Mouse (Mus musculus): Measurements from ENCODE around the gene Cbarp. TPM values are rescaled to one million over a fixed set of nuclear protein-coding genes. Genes with fewer than 3 reads are reported as not detected.

Cbarp gene
- total and polyA plus RNA-seq, 3 experiments = 0.19 to 2.4 (median 2.3) TPM

- no peak overlapping the region for H3K4me2 ChIP-seq (ENCODE audit: insufficient read depth, low read depth, poor library complexity, severe bottlenecking)
- no peak overlapping the region for H3K27ac ChIP-seq (ENCODE audit: insufficient read depth, low read depth)
- H3K4me1 ChIP-seq (ENCODE audit: control insufficient read depth in 1 of 2, insufficient read depth in 2 of 2) = peaks cover 12 to 35% of the 10 kb centered on the region in 2 experiments
- no peaks in the 10 kb centered on the region for H3K79me2 ChIP-seq (replicated peaks; ENCODE audit: control insufficient read depth, extremely low read depth, insufficient read depth, poor library complexity, severe bottlenecking)
- in situ Hi-C loops (cut with MboI; ENCODE audit: low pct_ligation_motif_present, low pct_unique_long_range_greater_than_20kb, low sequenced_read_pairs) = no loop called here
- no peak for DNase-seq (ENCODE audit: extremely low read depth)
- H3K36me3 ChIP-seq (replicated peaks in 1 of 2; ENCODE audit: control insufficient read depth in 1 of 2, insufficient read depth in 1 of 2, low read length in 1 of 2) = peaks cover 15 to 28% of the 10 kb centered on the region in 2 experiments
- no peaks in the 10 kb centered on the region for H3K9me3 ChIP-seq (replicated peaks; ENCODE audit: low read length)
- dilution Hi-C loops (cut with MboI; ENCODE audit: extremely low pct_ligation_motif_present, extremely low pct_unique_long_range_greater_than_20kb, low sequenced_read_pairs) = no loop called here
- no peak for TF ChIP-seq USF2 (conservative IDR thresholded peaks at IDR 0.05; ENCODE audit: low read depth, low read length)
- no peak for TF ChIP-seq PAX5 (IDR thresholded peaks at IDR 0.05; ENCODE audit: low read length)
- no peak for TF ChIP-seq POLR2AphosphoS2 (IDR thresholded peaks at IDR 0.05; ENCODE audit: low read depth, low read length)
- peaks cover 25% of the 10 kb centered on the region for H3K27me3 ChIP-seq (replicated peaks)
- H3K4me3 ChIP-seq (replicated peaks in 1 of 3; ENCODE audit: low read depth in 2 of 3, low read length in 2 of 3, poor library complexity in 1 of 3) = no peak overlapping the region
- H3K9ac ChIP-seq (ENCODE audit: insufficient read depth, low read depth) = no peak overlapping the region
These were observed 4.3 kb downstream of the Cbarp start for GRCm38 (mm10) chr10:80136179-80136951.

- H3K27me3 ChIP-seq (replicated peaks) = peaks cover 24% of the 10 kb centered on the region
- peaks cover 12 to 30% of the 10 kb centered on the region in 2 experiments for H3K4me1 ChIP-seq (ENCODE audit: control insufficient read depth in 1 of 2, insufficient read depth in 2 of 2)
- dilution Hi-C loops (cut with MboI; ENCODE audit: extremely low pct_ligation_motif_present, extremely low pct_unique_long_range_greater_than_20kb, low sequenced_read_pairs) = no loop called here
These were observed 5.0 kb downstream of the Cbarp start for GRCm38 (mm10) chr10:80135641-80136040.

GRCm38 (mm10) chr10:80135161-80135560 lies 5.5 kb downstream of the Cbarp start:
- no peak overlapping the region for H3K4me3 ChIP-seq (replicated peaks in 1 of 3; ENCODE audit: low read depth in 2 of 3, low read length in 2 of 3, poor library complexity in 1 of 3)
- peaks cover 20% of the 10 kb centered on the region for H3K27me3 ChIP-seq (replicated peaks)
- dilution Hi-C loops (cut with MboI; ENCODE audit: extremely low pct_ligation_motif_present, extremely low pct_unique_long_range_greater_than_20kb, low sequenced_read_pairs) = no loop called here
- no peak overlapping the region for H3K4me2 ChIP-seq (ENCODE audit: insufficient read depth, low read depth, poor library complexity, severe bottlenecking)
- H3K4me1 ChIP-seq (ENCODE audit: control insufficient read depth in 1 of 2, insufficient read depth in 2 of 2) = peaks cover 12 to 26% of the 10 kb centered on the region in 2 experiments
- no peaks in the 10 kb centered on the region for H3K79me2 ChIP-seq (replicated peaks; ENCODE audit: control insufficient read depth, extremely low read depth, insufficient read depth, poor library complexity, severe bottlenecking)
- no peaks in the 10 kb centered on the region for H3K9me3 ChIP-seq (replicated peaks; ENCODE audit: low read length)
- in situ Hi-C loops (cut with MboI; ENCODE audit: low pct_ligation_motif_present, low pct_unique_long_range_greater_than_20kb, low sequenced_read_pairs) = no loop called here
- no peak for TF ChIP-seq NRF1 (IDR thresholded peaks at IDR 0.05; ENCODE audit: low read depth, low read length)
- no peak for TF ChIP-seq HCFC1 (IDR thresholded peaks at IDR 0.05; ENCODE audit: low read depth, low read length)
- no peak for TF ChIP-seq ELF1 (IDR thresholded peaks at IDR 0.05; ENCODE audit: low read depth, low read length)
- TF ChIP-seq PAX5 (IDR thresholded peaks at IDR 0.05; ENCODE audit: low read length) = no peak
- no peak for TF ChIP-seq TCF12 (IDR thresholded peaks at IDR 0.05; ENCODE audit: low read depth, low read length)
- no peak for TF ChIP-seq SMC3 (IDR thresholded peaks at IDR 0.05; ENCODE audit: low read depth, low read length)
- TF ChIP-seq TBP (conservative IDR thresholded peaks at IDR 0.05; ENCODE audit: low read depth, low read length) = no peak
- no peak for TF ChIP-seq E2F4 (IDR thresholded peaks at IDR 0.05; ENCODE audit: insufficient replicate concordance, low read depth, low read length)
- TF ChIP-seq ZMIZ1 (IDR thresholded peaks at IDR 0.05; ENCODE audit: low read depth, low read length) = no peak
- TF ChIP-seq ZC3H11A (IDR thresholded peaks at IDR 0.05; ENCODE audit: low read depth, low read length) = no peak
- no peak for TF ChIP-seq POLR2AphosphoS2 (IDR thresholded peaks at IDR 0.05; ENCODE audit: low read depth, low read length)
- TF ChIP-seq RAD21 (IDR thresholded peaks at IDR 0.05; ENCODE audit: low read depth, low read length) = no peak
- no peak for TF ChIP-seq ETS1 (conservative IDR thresholded peaks at IDR 0.05; ENCODE audit: low read depth, low read length)
- TF ChIP-seq IRF4 (IDR thresholded peaks at IDR 0.05; ENCODE audit: low read depth, low read length) = no peak
- TF ChIP-seq CHD1 (IDR thresholded peaks at IDR 0.05; ENCODE audit: low read depth, low read length) = no peak
- DNase-seq (ENCODE audit: extremely low read depth) = no peak
- no peak overlapping the region for H3K27ac ChIP-seq (ENCODE audit: insufficient read depth, low read depth)
- peaks cover 27 to 40% of the 10 kb centered on the region in 2 experiments for H3K36me3 ChIP-seq (replicated peaks in 1 of 2; ENCODE audit: control insufficient read depth in 1 of 2, insufficient read depth in 1 of 2, low read length in 1 of 2)
- no peak overlapping the region for H3K9ac ChIP-seq (ENCODE audit: insufficient read depth, low read depth)

More at GRCm38 (mm10) chr10:80135641-80136040, 5.0 kb downstream of the Cbarp start:
- Histone ChIP-seq H3K4me3 (replicated peaks in 1 of 3; ENCODE audit: low read depth in 2 of 3, low read length in 2 of 3, poor library complexity in 1 of 3) (no peak overlapping the region), H3K9me3 (replicated peaks; ENCODE audit: low read length) (no peaks in the 10 kb centered on the region), H3K27ac (ENCODE audit: insufficient read depth, low read depth) (no peak overlapping the region), H3K79me2 (replicated peaks; ENCODE audit: control insufficient read depth, extremely low read depth, insufficient read depth, poor library complexity, severe bottlenecking) (no peaks in the 10 kb centered on the region), H3K4me2 (ENCODE audit: insufficient read depth, low read depth, poor library complexity, severe bottlenecking) (no peak overlapping the region), H3K9ac (ENCODE audit: insufficient read depth, low read depth) (no peak overlapping the region), H3K36me3 (replicated peaks in 1 of 2; ENCODE audit: control insufficient read depth in 1 of 2, insufficient read depth in 1 of 2, low read length in 1 of 2) (peaks cover 22 to 35% of the 10 kb centered on the region in 2 experiments)
- no peak for DNase-seq (ENCODE audit: extremely low read depth)
- TF ChIP-seq KAT2A (IDR thresholded peaks at IDR 0.05; ENCODE audit: insufficient replicate concordance, low read length) = no peak
- TF ChIP-seq ZMIZ1 (IDR thresholded peaks at IDR 0.05; ENCODE audit: low read depth, low read length) = no peak
- TF ChIP-seq RCOR1 (conservative IDR thresholded peaks at IDR 0.05; ENCODE audit: low read depth, low read length) = no peak
- in situ Hi-C loops (cut with MboI; ENCODE audit: low pct_ligation_motif_present, low pct_unique_long_range_greater_than_20kb, low sequenced_read_pairs) = no loop called here
